Mouse (Mus musculus) intestine, embryonic 16.5 days (tissue): ENCODE data around the gene Trpc2. TPM values are rescaled to one million over a fixed set of nuclear protein-coding genes. Genes with fewer than 3 reads are reported as not detected.
A peak's percentile ranks its signal among the peaks of the same experiment; 100 is the strongest.

Experiments used
- ATAC-seq: fragments of 200-750 bp; cut with Nextera tagmentation; 2 replicates; pipeline ENCODE4 v1.8.0; 2017; ENCODE audit warnings: moderate TSS enrichment, moderate library complexity
- H3K27ac ChIP-seq: fragments of 300-500 bp; sonication (generic); 2 replicates; pipeline ENCODE4 v1.5.1; 2014; ENCODE audit warnings: mild to moderate bottlenecking, low read length
- H3K27me3 ChIP-seq: fragments of 300-500 bp; sonication (generic); replicated peaks from 2 replicates; pipeline ENCODE4 v1.6.1; 2014; ENCODE audit warnings: low read length, control low read depth, mixed read lengths; ENCODE audit not compliant: control insufficient read depth, insufficient read depth
- H3K36me3 ChIP-seq: fragments of 300-500 bp; sonication (generic); 2 replicates; pipeline ENCODE4 v1.6.1; 2014; ENCODE audit warnings: low read length, control low read depth; ENCODE audit not compliant: control insufficient read depth, insufficient read depth
- H3K4me1 ChIP-seq: fragments of 300-500 bp; sonication (generic); 2 replicates; pipeline ENCODE4 v1.6.1; 2014; ENCODE audit warnings: low read length, control low read depth, mixed read lengths; ENCODE audit not compliant: control insufficient read depth, insufficient read depth
- H3K4me2 ChIP-seq: fragments of 300-500 bp; sonication (generic); 2 replicates; pipeline ENCODE4 v1.6.1; 2014; ENCODE audit warnings: low read depth, low read length, control low read depth
- H3K4me3 ChIP-seq: fragments of 300-500 bp; sonication (generic); 2 replicates; pipeline ENCODE4 v1.5.1; 2014; ENCODE audit warnings: mild to moderate bottlenecking, low read length
- H3K9ac ChIP-seq: fragments of 300-500 bp; sonication (generic); 2 replicates; pipeline ENCODE4 v1.6.1; 2014; ENCODE audit warnings: low read depth, low read length
- H3K9me3 ChIP-seq: fragments of 300-500 bp; sonication (generic); 2 replicates; pipeline ENCODE4 v1.6.1; 2016; ENCODE audit warnings: low read length, control low read depth; ENCODE audit not compliant: control insufficient read depth
- WGBS: fragments of 180-500 bp; shearing (Covaris S2); extraction: QIAGEN DNeasy Blood & Tissue Kit; methylation state at CpG from one replicate; pipeline ENCODE4 v1.1.7; 2014; 5-methylcytosine and 5-hydroxymethylcytosine counted together
- polyA plus RNA-seq: library from polyadenylated mRNA; unstranded; fragments of >200 nt; fragmentation: Nextera tagmentation; extraction: Ambion mirVana; gene quantifications from 2 replicates; pipeline ENCODE4 v1.2.1, GENCODE M21; 2015

Trpc2 gene
- polyA plus RNA-seq, 1 experiment from 2014 or later: not detected

GRCm38 (mm10) chr7:102099760-102100661 lies 17.1 kb downstream of the Trpc2 start:
- Histone ChIP-seq H3K4me3 (peak overlapping the region; percentile 37), H3K27me3 (no peaks in the 10 kb centered on the region), H3K9me3 (no peaks in the 10 kb centered on the region), H3K4me2 (peak overlapping the region; percentile 72), H3K36me3 (no peaks in the 10 kb centered on the region), H3K27ac (no peak overlapping the region; the same call in 1 of the 2 replicates), H3K4me1 (peaks cover 13% of the 10 kb centered on the region), H3K9ac (peak overlapping the region; percentile 27)
- WGBS: 5% methylated on average over 30 of the region's 30 CpGs
- ATAC-seq: peak; percentile 75

GRCm38 (mm10) chr7:102100868-102101267 lies 18.0 kb downstream of the Trpc2 start:
- Histone ChIP-seq H3K36me3 (no peaks in the 10 kb centered on the region), H3K4me3 (no peak overlapping the region), H3K27ac (no peak overlapping the region; the same call in 1 of the 2 replicates), H3K9me3 (no peaks in the 10 kb centered on the region), H3K4me1 (peaks cover 13% of the 10 kb centered on the region), H3K9ac (no peak overlapping the region), H3K27me3 (no peaks in the 10 kb centered on the region), H3K4me2 (no peak overlapping the region)
- WGBS: 57% methylated on average over 5 of the region's 5 CpGs
- no peak for ATAC-seq

GRCm38 (mm10) chr7:102101487-102101886 lies 18.6 kb downstream of the Trpc2 start, which contains the start of gene Art1:
TSS of gene Art1 (plus strand) at chr7:102101743.
- Histone ChIP-seq H3K4me1 (peaks cover 13% of the 10 kb centered on the region), H3K9ac (no peak within 1 kb of the TSS), H3K4me2 (no peak within 1 kb of the TSS), H3K27ac (no peak within 1 kb of the TSS; the same call in 1 of the 2 replicates), H3K36me3 (no peaks in the 10 kb centered on the region), H3K4me3 (no peak within 1 kb of the TSS), H3K27me3 (no peaks in the 10 kb centered on the region), H3K9me3 (no peaks in the 10 kb centered on the region)
- ATAC-seq: no peak
- 67% methylated on average over 5 of the region's 5 CpGs for WGBS

GRCm38 (mm10) chr7:102102241-102102640 lies 19.3 kb downstream of the Trpc2 start:
- no peaks in the 10 kb centered on the region for H3K36me3 ChIP-seq
- no peaks in the 10 kb centered on the region for H3K27me3 ChIP-seq
- H3K27ac ChIP-seq: no peak overlapping the region
- H3K4me3 ChIP-seq: no peak overlapping the region
- no peaks in the 10 kb centered on the region for H3K9me3 ChIP-seq
- no peak for ATAC-seq
- H3K4me2 ChIP-seq: no peak overlapping the region
- H3K4me1 ChIP-seq: peaks cover 20% of the 10 kb centered on the region
- no peak overlapping the region for H3K9ac ChIP-seq
- 57% methylated on average over 8 of the region's 8 CpGs for WGBS

GRCm38 (mm10) chr7:102102696-102103095 lies 19.8 kb downstream of the Trpc2 start:
- Histone ChIP-seq H3K9ac (no peak overlapping the region), H3K9me3 (no peaks in the 10 kb centered on the region), H3K4me3 (no peak overlapping the region), H3K4me2 (no peak overlapping the region), H3K27me3 (no peaks in the 10 kb centered on the region), H3K27ac (no peak overlapping the region), H3K4me1 (peaks cover 20% of the 10 kb centered on the region), H3K36me3 (no peaks in the 10 kb centered on the region)
- WGBS: 37% methylated on average over 6 of the region's 6 CpGs
- ATAC-seq: no peak

GRCm38 (mm10) chr7:102103555-102103954 lies 20.6 kb downstream of the Trpc2 start:
- H3K27ac ChIP-seq: no peak overlapping the region
- 69% methylated on average over 2 of the region's 2 CpGs for WGBS

DNA sequence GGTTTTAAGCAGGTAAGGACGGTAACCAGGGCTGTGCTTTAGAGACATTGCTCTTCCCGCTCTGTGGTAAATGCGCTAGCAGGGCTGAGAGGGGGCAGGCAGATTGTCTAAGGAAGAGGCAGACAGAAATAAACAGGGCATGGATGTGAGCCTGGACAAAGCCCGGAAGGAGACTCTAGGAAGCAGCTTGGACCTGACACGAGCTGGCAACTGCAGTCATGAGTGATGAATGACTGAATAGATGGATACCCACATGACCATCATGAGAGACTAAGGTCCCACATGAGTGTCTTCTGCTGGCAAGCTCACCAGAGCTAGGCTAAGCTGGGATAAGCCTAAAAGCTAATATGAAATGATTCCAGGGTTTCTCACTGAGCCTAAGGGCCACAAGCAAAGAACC lies 21.2 kb downstream of the Trpc2 start:
- no peak for ATAC-seq
- Histone ChIP-seq H3K9me3 (no peaks in the 10 kb centered on the region), H3K9ac (no peak overlapping the region), H3K36me3 (no peaks in the 10 kb centered on the region), H3K27me3 (no peaks in the 10 kb centered on the region), H3K27ac (no peak overlapping the region), H3K4me3 (no peak overlapping the region), H3K4me1 (peaks cover 20% of the 10 kb centered on the region), H3K4me2 (no peak overlapping the region)
- 55% methylated on average over 5 of the region's 5 CpGs for WGBS

More at GRCm38 (mm10) chr7:102103555-102103954, 20.6 kb downstream of the Trpc2 start:
- Histone ChIP-seq H3K9me3 (no peaks in the 10 kb centered on the region), H3K4me2 (no peak overlapping the region), H3K9ac (no peak overlapping the region), H3K36me3 (no peaks in the 10 kb centered on the region), H3K4me1 (peaks cover 20% of the 10 kb centered on the region), H3K4me3 (no peak overlapping the region), H3K27me3 (no peaks in the 10 kb centered on the region)
- ATAC-seq: no peak

DNA sequence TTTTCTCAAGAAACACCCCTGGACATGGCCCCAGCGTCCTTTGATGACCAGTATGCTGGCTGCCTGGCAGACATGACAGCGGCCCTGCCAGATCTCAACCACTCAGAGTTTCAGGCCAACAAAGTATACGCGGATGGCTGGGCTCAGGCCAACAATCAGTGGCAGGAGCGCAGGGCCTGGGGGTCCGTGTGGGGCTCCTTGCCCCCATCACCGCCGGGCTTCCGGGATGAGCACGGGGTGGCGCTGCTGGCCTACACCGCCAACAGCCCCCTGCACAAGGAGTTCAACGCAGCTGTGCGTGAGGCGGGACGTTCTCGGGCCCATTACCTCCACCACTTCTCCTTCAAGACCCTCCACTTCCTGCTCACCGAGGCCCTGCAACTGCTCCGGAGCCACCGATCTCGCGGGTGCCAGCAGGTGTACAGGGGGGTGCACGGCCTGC lies 23.8 kb downstream of the Trpc2 start:
- Histone ChIP-seq H3K9me3 (no peaks in the 10 kb centered on the region), H3K27ac (no peak overlapping the region), H3K27me3 (no peaks in the 10 kb centered on the region), H3K9ac (peak overlapping the region; percentile 60), H3K4me2 (peak overlapping the region; percentile 81), H3K4me3 (peak overlapping the region; percentile 42), H3K4me1 (peaks cover 8% of the 10 kb centered on the region), H3K36me3 (no peaks in the 10 kb centered on the region)
- ATAC-seq: peak; percentile 37
- 19% methylated on average over 23 of the region's 23 CpGs for WGBS

DNA sequence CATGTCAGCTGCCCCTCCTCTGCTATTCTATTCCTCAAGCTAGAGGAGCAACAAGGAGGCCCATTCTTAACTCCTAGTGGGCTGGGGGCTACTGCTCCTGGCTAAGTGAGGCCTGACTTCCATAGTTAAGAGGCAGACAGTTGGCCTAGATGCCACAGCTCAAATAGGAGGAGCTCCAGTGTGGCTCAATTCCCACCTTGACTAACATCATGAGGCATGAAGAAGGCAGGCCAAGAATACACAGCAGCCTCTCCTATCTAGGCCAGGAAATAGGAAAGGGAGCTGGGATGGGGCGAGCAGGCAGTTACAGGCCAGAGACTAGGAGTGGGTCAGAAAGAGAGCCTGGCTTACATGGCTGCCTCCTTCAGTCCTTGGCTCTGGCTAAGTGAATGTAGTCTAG lies 25.3 kb downstream of the Trpc2 start:
- Histone ChIP-seq H3K9ac (no peak overlapping the region), H3K27ac (no peak overlapping the region), H3K36me3 (no peaks in the 10 kb centered on the region), H3K4me2 (no peak overlapping the region), H3K27me3 (no peaks in the 10 kb centered on the region), H3K4me3 (no peak overlapping the region), H3K4me1 (peaks cover 8% of the 10 kb centered on the region), H3K9me3 (no peaks in the 10 kb centered on the region)
- WGBS: 88% methylated on average over 1 of the region's 1 CpGs
- no peak for ATAC-seq
